Mouse (Mus musculus) layer of hippocampus, adult 9-10 months (tissue): ENCODE results near the gene Omt2b.
"Not testable (repeated sequence)": the region's sequence is repeated elsewhere in the genome, so short reads cannot be mapped to it uniquely, and the experiment has no call there.

Experiments used
- DNase-seq: peaks from one replicate; pipeline ENCODE4 v3.0.0; 2022; ENCODE audit warnings: low spot score

Omt2b gene

DNA sequence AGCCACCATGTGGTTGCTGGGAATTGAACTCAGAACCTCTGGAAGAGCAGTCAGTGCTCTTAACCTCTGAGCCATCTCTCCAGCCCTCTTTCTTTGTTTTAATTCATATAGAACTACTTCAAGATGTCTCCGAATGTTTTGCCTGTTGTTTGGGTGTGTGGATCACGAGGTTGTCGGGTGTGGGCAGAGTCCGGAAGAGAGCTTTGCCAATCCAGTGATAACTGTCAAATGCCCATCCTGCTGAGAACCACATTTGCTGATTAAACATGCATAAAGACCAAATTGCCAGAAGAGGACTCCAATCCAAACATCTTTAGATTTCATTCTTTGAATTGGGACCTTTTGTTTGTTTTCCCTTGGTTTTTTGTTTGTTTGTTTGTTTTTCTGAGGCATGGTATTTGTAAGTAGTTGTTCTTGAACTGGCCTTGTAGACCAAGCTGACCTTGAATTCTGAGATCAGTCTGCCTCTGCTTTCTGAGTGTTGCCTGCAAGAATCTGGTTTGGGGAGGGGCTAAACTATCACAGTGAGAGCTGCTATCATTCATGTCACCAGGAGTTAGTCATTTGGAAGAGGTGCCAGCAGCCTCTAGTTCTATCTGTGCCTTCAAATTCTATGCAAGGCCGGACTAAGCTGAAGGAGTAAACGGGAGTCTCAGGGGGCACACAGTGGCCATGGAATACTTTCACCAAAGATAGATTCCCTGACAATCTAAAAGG is 24.3 kb downstream of the Omt2b start:
- no peak for DNase-seq

GRCm38 (mm10) chr9:78354665-78355578 is 27.5 kb downstream of the Omt2b start:
- DNase-seq = no peak

GRCm38 (mm10) chr9:78355611-78356010 is 28.2 kb downstream of the Omt2b start, which contains the start of gene Gsta2:
Gene Gsta2 (minus strand): TSS chr9:78355788.
- DNase-seq = no peak

DNA sequence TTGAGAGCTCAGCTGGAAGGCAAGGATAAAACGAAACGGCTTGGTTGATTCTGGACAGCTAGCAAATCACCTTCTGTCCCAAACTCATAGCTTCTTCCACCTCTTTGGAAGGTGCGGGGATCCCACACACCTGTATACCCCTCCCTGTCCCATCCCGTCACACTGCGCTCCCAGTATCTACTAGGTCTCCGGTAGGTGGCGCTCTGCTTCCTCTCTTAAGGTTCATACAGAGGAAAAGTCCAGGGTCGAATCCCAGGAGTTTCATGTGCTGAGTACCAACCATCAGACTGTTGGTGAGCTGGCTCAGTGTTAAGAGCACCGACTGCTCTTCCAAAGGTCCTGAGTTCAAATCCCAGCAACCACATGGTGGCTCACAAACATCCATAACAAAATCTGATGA is 30.7 kb downstream of the Omt2b start:
- DNase-seq = no peak

DNA sequence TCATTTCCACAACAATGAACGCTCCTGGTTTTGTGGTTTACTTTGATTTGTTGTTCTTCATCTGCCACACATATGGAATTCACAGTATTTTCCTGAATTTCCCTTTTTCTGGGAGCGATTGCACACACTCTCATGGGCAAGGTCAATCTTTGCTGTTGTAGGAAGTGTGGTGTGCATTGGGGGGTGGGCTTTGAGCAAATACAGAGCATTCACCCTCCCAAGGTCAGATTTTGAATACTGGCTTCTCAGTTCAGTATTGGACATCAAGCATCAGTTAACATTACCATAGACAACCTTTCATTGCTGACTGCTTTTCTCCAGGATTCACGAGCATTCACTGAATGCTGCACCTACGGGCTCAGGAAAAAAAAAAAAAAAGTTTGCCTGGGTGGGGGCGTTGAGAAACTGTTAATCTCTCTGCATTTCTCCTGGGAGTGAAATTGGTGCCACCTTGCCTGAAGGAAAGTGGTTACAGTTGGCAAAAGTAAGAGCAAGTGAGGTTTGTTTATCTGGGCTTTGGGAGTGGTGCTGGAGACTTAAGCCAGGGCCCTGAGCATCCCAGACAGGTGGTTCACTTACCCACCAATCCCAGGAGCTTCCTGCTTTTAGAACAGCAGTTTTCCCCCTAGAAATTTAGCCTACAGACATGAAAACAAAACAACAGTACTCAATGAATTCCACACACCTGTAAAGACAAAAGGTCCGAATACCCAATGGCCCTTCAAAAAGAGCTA is 32.5 kb downstream of the Omt2b start:
- DNase-seq = no peak

- DNase-seq = no peak
Measured at GRCm38 (mm10) chr9:78360484-78360872, 33.1 kb downstream of the Omt2b start.

- DNase-seq = no peak
Measured at GRCm38 (mm10) chr9:78363374-78363773, 36.0 kb downstream of the Omt2b start.

- DNase-seq = no peak
Measured at GRCm38 (mm10) chr9:78364701-78365100, 37.3 kb downstream of the Omt2b start.

DNA sequence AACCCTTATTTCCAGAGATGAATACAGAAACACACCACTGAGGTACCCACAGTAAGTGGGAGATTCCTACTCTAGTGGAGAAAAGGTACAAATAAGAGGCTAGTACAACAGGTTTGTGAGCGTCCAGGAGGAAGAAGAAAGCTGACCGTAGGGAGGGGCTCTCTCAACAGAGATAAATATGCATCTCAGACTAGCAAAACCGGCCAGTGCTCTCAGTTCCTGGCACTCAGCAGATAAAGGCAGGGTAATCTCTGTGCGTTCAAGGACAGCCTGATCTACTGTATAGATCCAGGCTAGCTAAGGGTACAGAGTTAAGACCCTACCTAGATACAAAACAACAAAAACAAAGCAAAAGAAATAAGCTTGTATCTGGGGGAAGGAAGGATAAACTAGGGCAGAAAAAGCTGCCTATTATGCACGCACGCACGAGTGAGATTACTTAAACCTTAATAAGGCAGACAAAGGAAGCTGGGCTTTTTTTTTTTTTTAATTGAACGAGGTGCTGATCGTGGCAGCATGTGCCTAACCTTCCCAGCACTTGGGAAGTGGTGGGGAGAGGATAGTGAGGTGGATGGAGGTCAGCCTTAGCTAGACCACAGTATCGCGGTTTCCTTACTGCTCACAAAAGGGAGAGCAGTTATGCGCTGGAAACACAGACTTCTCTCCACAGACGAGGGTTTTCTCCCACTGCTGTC is 38.6 kb downstream of the Omt2b start:
- DNase-seq = no peak

DNA sequence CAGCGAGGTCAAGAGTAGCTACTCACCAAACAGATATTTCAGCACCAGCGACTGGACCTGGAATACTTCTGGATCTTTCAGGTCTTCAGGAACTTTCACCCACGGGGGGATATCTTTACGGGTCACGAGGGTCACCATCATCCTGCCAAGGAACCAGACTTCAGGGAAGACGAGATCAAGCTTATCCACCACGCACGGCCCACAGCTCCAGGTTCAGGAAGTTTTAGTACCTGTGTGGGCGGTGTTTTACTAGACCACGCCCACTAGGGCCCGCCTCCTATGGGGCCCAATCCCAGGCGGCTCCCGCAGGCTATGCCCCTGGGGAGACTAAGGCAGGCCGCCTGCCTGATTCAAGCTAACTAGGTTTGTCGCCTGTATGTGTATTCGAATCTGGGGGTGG is 40.6 kb downstream of the Omt2b start, which contains the start of gene Dppa5a:
Gene Dppa5a (minus strand): TSS at position 219 of the 400 bp plus-strand sequence.
- DNase-seq = not testable (repeated sequence)

DNA sequence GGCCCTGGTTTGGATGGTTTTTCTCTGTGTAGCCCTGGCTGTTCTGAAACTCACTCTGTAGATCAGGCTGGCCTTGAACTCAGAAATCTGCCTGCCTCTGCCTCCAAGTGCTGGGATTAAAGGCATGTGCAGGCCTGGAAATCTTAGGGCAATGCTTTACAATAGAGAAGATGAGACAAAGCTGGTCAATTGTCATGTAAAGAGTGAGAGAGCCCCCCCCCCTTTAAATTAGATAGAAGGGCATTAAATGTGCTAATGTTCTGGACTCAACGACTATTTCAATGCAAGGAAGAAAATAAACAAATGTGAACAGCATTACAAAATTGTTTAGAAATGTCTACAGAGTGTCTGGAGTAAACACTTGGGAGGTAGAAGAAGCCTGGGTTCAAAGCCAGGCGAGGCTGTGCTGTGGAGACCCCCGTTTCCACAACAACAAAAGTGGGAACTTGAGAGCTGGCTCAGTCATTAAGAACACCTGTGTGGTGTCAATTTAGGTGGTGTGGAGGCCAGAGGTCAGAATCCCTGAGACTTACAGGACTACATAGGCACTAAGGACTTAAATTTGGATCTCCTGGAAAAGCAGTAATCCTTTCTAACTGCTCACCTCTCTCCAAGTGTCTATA is 41.4 kb downstream of the Omt2b start:
- DNase-seq = no peak

DNA sequence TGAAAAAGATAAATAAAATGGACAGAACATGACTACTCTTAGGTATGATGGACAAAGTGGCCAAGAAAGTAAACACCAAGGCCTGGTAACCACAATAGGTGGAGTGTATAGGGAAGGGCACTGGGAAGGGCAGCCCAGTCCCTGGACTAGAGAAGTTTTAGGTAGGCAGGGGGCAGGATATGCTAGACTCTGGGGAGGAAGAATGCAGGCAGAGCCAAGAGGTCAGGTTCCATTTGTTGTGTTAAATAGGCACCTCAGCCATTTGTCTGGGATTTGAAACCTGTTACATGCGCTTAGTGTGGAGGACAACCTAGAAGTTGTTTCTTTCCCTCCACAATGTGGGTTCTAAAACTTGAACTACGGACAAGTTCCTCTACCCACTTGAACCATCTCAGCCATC is 42.0 kb downstream of the Omt2b start:
- DNase-seq = no peak

- DNase-seq = no peak
Measured at GRCm38 (mm10) chr9:78369786-78370185, 42.4 kb downstream of the Omt2b start.

DNA sequence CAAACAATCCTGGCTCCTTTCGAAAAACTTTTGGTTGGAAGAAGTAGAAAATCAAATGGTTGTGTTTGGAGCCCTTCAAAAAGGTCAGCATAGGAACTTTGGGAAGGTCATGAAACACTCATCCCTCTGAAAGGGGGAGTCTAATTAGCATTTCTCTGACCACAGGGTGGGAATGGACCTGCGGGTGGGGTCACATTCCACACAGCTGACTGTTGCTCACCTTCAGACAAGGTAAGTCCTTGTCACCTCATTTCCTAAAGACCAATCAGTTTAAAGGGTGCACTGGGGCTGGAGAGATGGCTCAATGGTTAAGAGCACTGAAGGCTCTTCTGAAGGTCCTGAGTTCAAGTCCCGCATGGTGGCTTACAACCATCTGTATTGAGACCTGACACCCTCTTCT is 44.1 kb downstream of the Omt2b start:
- no peak for DNase-seq

- DNase-seq = no peak
Measured at GRCm38 (mm10) chr9:78372827-78373504, 45.6 kb downstream of the Omt2b start.

- no peak for DNase-seq
Measured at GRCm38 (mm10) chr9:78374397-78374796, 47.0 kb downstream of the Omt2b start.

DNA sequence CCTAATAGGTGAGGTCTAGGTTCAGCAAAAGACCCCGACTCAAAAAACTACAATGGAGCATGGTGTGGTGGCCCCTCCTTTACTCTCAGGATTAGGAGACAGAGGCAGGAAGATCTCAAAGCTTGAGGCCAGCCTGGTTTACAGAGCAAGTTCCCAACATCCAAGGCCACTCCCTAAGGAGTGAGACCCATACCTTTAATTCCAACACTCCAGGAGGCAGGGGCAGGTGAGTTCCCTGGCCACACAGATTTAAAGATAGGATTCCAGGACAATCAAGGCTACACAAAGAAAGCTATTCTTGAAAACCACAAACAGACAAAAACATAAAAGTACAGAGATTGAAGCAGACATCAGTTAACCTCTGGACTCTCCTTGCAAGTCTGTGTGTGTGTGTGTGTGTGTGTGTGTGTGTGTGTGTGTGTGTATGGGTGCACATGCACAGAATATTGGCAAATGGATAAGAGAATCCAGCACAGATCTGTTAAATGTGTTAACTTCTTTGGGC is 47.5 kb downstream of the Omt2b start:
- no peak for DNase-seq

DNA sequence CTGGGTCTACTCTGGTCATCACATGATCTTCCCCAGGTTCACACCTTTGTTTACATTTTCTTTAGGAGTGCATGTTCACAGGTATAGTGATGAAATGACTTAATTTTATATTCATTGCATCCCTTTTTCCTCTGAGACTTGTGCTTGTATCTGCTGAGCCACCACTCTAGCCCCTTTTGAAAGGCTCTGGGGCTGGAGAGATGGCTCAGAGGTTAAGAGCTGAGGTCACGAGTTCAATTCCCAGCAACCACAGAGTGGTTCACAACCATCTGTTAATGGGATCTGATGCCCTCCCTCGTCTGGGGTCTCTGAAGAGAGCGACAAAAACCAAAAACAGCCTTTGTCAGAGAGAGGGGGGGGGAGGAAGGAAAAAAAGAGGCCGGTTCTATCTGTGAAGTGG is 48.1 kb downstream of the Omt2b start:
- DNase-seq = no peak

GRCm38 (mm10) chr9:78377546-78377945 is 50.2 kb downstream of the Omt2b start:
- DNase-seq = no peak

GRCm38 (mm10) chr9:78378113-78378785 is 50.9 kb downstream of the Omt2b start, which contains the start of gene Ooep:
Gene Ooep (minus strand): TSS chr9:78378725.
- no peak for DNase-seq
